Mouse (Mus musculus): ENCODE results near the gene Rprd2. TPM values are rescaled to one million over a fixed set of nuclear protein-coding genes. Genes with fewer than 3 reads are reported as not detected.
"Not testable (repeated sequence)": the region's sequence is repeated elsewhere in the genome, so short reads cannot be mapped to it uniquely, and the experiment has no call there.

The Rprd2 gene
- total RNA-seq, 2 experiments from 2014 or later: 50.9 to 56.0 TPM

- peak; percentile 50 to 57 for DNase-seq
These were observed 594 bp downstream of the Rprd2 start for GRCm38 (mm10) chr3:95818026-95818511.

GRCm38 (mm10) chr3:95816681-95817080, 2.0 kb downstream of the Rprd2 start:
- DNase-seq: no peak

- no peak for DNase-seq
These were observed 10.3 kb downstream of the Rprd2 start for GRCm38 (mm10) chr3:95808384-95808783.

- DNase-seq: not testable (repeated sequence)
These were observed 11.0 kb downstream of the Rprd2 start for GRCm38 (mm10) chr3:95807630-95808029.

DNA sequence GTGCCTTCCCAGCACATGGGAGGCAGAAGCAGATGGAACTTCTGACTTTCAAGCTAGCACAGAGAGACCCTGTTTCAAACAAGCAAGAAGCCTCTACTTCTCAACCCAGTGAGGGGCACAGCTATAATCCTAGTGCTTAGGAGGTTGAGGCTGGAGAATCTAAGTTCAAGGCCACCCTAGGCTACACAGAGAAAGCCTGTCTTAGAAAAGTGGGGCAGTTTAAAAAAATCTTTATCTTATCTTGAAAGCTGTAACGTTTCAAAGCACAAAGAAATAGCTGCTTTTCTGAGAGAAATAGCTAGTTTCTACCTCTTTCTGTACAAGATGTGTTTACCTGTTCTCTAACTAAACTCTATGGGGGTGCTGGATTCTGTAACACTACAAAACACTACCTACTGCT, 12.0 kb downstream of the Rprd2 start:
- no peak for DNase-seq

DNA sequence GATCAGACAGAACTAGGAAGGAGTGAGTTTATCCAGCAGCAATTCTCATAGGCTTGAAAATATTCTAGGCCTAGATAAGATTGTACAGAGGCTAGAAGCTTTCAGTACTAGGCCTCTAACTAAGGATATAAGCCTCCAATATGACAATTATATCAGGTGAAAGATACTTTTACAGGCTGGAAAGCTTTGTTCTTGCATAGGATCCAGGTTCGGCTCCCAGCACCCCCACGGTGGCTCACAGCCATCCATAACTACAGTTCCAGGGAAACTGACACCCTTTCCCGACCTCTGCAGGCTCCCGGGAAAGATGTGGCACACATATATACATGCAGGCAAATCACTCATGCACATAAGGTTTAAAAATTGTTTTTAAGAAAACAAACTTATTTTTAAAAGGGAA, 14.8 kb downstream of the Rprd2 start:
- no peak for DNase-seq

GRCm38 (mm10) chr3:95798756-95799155, 19.9 kb downstream of the Rprd2 start:
- no peak for DNase-seq

- no peak for DNase-seq
These were observed 24.4 kb downstream of the Rprd2 start for GRCm38 (mm10) chr3:95794299-95794698.

DNA sequence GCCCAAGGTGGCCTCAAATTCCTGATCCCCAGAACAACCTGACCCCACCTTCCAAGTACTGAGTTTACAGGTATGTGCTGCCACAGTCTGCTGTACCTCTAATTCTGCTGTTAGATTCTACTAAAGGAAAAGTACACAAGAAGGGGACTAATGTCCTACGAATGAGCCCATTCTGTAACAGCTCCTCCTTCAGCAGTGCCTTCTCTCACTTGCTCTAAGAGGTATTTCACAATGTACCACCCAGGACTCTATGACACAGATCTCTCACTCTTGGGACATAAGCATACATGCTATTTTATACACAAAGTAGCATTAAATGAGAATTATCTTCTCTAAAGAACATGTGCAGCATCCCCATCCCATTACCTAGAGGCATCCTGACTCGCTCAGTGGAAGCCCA, 25.0 kb downstream of the Rprd2 start:
- no peak for DNase-seq

DNA sequence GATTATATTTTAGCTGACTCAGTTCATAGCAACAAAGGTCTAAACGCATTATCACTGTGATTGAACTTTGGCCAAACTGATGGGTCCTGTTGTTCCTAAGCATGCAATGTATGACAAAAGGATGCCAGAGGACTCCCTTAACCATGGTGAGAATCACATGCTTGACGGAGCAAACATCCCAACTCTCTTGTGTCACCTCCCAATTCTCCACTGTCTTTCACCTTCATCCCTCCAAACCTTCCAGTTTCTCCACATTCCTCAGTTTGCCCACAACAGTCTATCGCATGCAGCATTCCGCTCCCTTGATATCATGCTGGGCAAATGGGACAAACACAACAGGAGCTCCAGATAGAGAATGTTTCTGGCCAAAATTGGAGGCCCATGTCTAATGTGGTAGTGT, 33.2 kb downstream of the Rprd2 start:
- DNase-seq: no peak

- peak in 1 of 2 experiments; percentile 56 for DNase-seq
These were observed 46.7 kb downstream of the Rprd2 start for GRCm38 (mm10) chr3:95771985-95772384.

GRCm38 (mm10) chr3:95765534-95765933, 53.1 kb downstream of the Rprd2 start:
- no peak for DNase-seq

- DNase-seq: no peak
These were observed 54.9 kb downstream of the Rprd2 start for GRCm38 (mm10) chr3:95763811-95764210.

DNA sequence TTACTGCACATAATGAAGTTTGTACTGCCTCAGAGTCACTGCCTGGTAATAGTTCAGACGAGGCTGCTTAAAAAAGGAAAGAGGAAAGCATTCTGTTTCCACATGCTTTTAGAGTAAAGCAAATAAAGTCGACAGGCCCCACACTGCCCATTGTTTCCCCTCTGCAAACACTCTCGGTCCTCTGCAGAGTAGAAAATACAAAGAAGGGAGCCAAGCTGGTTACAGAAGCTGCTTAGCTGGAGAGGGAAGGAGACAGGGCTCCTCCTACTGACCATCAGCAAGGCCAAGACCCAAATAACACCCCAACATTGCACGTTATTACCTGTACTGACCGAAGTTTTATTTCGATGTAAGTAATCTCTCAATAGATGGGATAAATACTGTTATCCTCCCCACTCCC, 55.7 kb downstream of the Rprd2 start:
- DNase-seq: no peak

DNA sequence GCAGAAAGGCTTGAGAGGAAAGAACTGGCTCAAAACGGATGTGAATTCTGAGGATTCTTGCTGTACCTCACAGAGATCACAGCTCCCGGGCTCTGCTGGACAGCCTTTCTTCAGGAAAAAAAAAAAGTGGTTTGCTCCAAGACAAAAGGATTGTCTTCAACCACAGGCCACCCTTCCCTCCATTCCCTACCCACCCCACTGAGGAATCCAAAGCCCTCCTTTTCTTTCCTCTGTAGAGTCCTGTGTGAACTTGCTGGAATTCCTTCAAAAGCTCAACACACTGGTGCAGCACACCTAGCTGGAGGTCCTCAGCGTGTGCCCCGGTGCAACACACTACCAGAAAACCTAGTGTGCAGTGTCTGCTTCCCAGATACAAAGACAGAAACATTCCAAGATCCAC, 56.9 kb downstream of the Rprd2 start:
- DNase-seq: no peak

DNA sequence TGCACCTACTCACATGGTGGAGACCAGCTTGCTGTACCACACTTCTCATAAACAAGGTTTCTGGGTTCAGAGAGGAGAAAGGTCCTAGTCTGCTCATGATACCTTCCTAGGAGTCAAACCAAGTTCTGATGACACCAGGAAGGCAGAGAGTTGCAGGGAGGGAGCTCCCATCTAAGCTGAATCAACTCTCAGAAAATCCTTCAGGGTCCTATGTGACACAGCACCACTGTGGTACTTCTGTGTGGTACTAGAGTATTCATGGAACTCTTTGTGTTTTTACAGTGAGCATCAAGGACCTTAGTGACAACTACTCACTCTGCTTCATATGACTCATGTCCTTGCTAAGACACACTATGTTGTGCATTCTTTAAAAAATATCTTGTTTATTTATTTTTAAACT, 58.0 kb downstream of the Rprd2 start:
- no peak for DNase-seq

- no peak for DNase-seq
These were observed 58.6 kb downstream of the Rprd2 start, which contains the start of gene Tars2 for GRCm38 (mm10) chr3:95760106-95760505. Gene Tars2, minus strand, starts transcription at chr3:95760206.

GRCm38 (mm10) chr3:95758467-95759218, 60.0 kb downstream of the Rprd2 start:
- DNase-seq: no peak

DNA sequence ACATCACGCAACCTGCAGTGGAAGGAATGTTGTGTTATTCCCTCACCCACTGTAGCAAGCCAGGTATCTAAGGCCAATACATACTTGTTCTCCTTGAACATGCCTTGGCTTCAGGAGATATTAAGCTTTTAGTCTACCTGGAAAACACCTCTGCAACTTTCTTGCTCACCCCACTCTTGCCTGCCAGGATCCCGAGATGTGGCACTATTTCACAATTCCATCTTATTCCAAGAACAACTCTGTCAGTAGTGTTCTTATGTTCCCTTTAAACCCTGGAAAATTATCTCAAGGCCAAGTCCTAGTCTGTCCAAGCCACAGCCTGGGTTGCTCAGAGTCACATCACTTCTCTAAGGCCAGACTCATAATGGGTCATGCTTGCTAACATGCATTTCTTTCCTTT, 61.9 kb downstream of the Rprd2 start:
- DNase-seq: no peak

DNA sequence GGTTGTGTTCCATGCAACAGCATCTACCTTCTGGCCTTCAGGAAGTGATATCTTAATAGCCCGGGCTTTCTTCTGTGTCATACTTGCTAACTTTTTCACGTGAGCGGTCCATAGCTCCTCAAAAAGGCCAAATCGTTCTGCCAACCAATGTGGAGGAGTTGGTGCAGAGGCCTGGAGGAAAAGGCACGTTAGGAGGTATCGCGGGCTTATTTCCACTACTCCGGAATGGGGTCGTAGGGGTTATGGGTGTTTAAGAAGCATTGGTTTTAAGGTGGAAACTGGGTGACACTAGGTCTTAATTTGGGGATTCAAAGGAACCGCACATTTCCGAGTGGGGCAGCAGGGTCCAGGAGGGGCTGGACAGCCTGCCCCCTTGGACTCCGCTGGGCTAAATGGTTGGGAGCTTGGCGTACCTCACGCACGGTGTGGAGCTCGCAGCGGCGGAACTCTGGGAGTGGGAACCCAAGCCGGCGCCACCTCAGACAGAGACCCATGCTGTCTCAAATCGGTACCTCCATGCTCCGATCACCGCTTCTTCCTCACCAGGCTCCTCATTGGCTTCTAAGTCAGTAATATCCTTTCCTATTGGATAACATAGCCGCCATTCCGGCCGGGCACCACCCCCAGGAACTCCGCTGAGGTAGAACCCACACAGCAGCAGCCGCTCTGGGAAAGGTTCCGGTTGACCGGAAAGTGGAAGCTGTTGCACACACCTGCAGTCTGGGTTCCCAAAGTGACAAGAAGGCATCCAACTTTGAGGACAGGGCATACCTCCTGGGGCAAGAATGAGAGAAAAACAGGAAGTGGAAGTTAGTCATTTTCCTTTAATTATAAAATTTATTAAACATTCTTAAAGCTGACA, 64.1 kb downstream of the Rprd2 start:
- peak; percentile 93 for DNase-seq

- DNase-seq: no peak
These were observed 65.7 kb downstream of the Rprd2 start for GRCm38 (mm10) chr3:95752935-95753334.

DNA sequence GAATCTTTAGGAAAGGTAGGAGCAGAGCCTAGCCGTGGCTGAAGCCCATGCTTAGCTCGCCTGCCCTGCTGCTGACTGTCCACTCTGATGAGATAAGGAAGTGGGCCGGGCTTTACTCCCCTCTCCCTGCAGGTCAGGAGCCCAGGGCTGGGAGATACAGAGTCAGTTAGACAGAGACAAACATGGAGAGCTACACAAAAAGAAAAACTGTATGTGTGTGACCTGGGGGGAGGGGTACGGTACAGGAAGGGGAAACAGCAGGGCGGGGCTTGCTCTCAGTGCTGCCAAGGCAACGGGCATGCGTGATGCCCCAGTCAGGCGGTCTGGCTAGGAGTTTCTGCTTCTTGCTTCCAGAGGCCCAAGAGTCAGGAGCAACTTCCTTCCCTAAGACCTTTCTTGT, 78.3 kb downstream of the Rprd2 start:
- DNase-seq: peak; percentile 53 to 70
